Mouse (Mus musculus) olfactory bulb, adult 2 months (tissue): ENCODE measurements at regions not wholly inside any gene's neighbourhood (a gene's known extent, or its start where the extent isn't known, plus 50 kb on each side); places are given as distances from the start of the nearest gene placed in this dataset.

Experiments used
- CTCF ChIP-seq: fragments of 200-500 bp; IDR thresholded peaks from 2 replicates; pipeline ENCODE4 v1.5.1; 2012; ENCODE audit warnings: low read depth, mild to moderate bottlenecking, low read length, moderate library complexity; ENCODE audit not compliant: insufficient read depth
- POLR2A ChIP-seq: fragments of 200-500 bp; IDR thresholded peaks from 2 replicates; pipeline ENCODE4 v1.6.1; 2012; ENCODE audit warnings: mild to moderate bottlenecking, low read depth, low read length, moderate library complexity; ENCODE audit not compliant: insufficient read depth

DNA sequence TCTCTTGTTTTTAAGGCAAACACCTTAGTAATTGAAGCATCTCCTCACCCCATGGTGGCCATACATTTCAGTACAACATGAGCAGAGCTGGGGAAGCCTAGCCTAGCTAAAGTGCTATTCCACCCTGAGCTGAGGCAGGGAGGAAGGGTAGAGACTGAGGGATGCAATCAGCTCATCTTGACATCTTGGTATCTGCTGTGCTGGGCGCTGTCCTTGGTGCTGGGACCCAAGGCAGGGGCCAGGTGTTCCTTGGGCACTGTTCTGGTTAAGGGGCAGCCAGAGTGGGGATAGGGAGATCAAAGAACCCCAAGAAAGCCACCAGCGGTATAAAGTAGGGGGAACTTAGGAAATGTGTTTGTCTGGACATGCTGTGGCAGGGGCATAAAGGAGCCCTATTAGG is 228.7 kb downstream of the Cyp26b1 start:
- TF ChIP-seq CTCF: no peak
- TF ChIP-seq POLR2A: no peak
